Mouse (Mus musculus) cerebellum, adult 2 months (tissue): ENCODE measurements around the gene Pde3a.

Experiments used
- CTCF ChIP-seq: fragments of 200-500 bp; IDR thresholded peaks from 2 replicates; pipeline ENCODE4 v1.5.1; 2011; ENCODE audit warnings: low read depth, mild to moderate bottlenecking, control low read depth, low read length, moderate library complexity, borderline replicate concordance; ENCODE audit not compliant: insufficient read depth
- POLR2A ChIP-seq: fragments of 200-500 bp; IDR thresholded peaks from 2 replicates; pipeline ENCODE4 v1.6.1; 2011; ENCODE audit warnings: low read length, control low read depth, borderline replicate concordance; ENCODE audit not compliant: insufficient read depth

DNA sequence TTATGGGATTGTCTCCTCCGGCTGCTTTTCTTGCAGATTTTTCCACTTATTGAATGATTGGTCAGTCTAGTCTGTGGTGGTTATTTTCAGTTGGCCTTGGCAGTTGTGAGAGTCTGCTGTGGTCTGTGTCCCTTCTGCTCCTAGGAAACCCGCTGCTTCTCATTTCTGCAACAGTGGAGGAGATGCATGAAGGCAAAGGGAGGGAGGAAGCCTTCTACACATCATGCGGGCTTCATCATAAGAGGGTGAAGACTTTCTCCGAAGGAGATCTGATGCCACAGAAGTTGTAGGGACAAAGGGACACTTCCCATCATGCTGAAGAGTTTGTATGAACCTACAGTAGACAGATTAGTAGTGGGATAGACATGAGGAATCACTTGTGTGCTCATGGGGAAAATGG lies 16.2 kb downstream of the Pde3a start:
- TF ChIP-seq CTCF (no peak), POLR2A (no peak)
